Mouse (Mus musculus) midbrain, embryonic 13.5 days (tissue): ENCODE measurements around the gene Ano6. TPM values are rescaled to one million over a fixed set of nuclear protein-coding genes. Genes with fewer than 3 reads are reported as not detected.

Experiments used
- ATAC-seq: fragments of 200-750 bp; cut with Nextera tagmentation; 2 replicates; pipeline ENCODE4 v1.8.0; 2017; ENCODE audit warnings: mild to moderate bottlenecking, moderate TSS enrichment, moderate library complexity
- H3K27ac ChIP-seq: fragments of 300-500 bp; sonication (generic); 2 replicates; pipeline ENCODE4 v1.5.1; 2015; ENCODE audit warnings: inconsistent platforms, mild to moderate bottlenecking, moderate library complexity
- H3K27me3 ChIP-seq: fragments of 300-500 bp; sonication (generic); 2 replicates; pipeline ENCODE4 v1.6.1; 2015; ENCODE audit warnings: mild to moderate bottlenecking, inconsistent platforms
- H3K36me3 ChIP-seq: fragments of 300-500 bp; sonication (generic); 2 replicates; pipeline ENCODE4 v1.6.1; 2015; ENCODE audit warnings: mild to moderate bottlenecking, inconsistent platforms
- H3K4me1 ChIP-seq: fragments of 300-500 bp; sonication (generic); replicated peaks from 2 replicates; pipeline ENCODE4 v1.6.1; 2015; ENCODE audit warnings: inconsistent platforms
- H3K4me2 ChIP-seq: fragments of 300-500 bp; sonication (generic); replicated peaks from 2 replicates; pipeline ENCODE4 v1.6.1; 2015; ENCODE audit warnings: moderate library complexity, mild to moderate bottlenecking, inconsistent platforms
- H3K4me3 ChIP-seq: fragments of 300-500 bp; sonication (generic); replicated peaks from 2 replicates; pipeline ENCODE4 v1.5.1; 2015; ENCODE audit warnings: mild to moderate bottlenecking, inconsistent platforms
- H3K9ac ChIP-seq: fragments of 300-500 bp; sonication (generic); replicated peaks from 2 replicates; pipeline ENCODE4 v1.6.1; 2015; ENCODE audit warnings: mild to moderate bottlenecking, inconsistent platforms
- H3K9me3 ChIP-seq: fragments of 300-500 bp; sonication (generic); 2 replicates; pipeline ENCODE4 v1.6.1; 2016; ENCODE audit warnings: mild to moderate bottlenecking, inconsistent platforms
- WGBS: fragments of 180-500 bp; shearing (Covaris S2); methylation state at CpG from one replicate; pipeline ENCODE4 v1.1.7; 2015; 5-methylcytosine and 5-hydroxymethylcytosine counted together
- polyA plus RNA-seq: library from polyadenylated mRNA; unstranded; fragments of >200 nt; fragmentation: Nextera tagmentation; extraction: Ambion mirVana; gene quantifications from 2 replicates; pipeline ENCODE4 v1.2.1, GENCODE M21; 2015

Ano6 gene
- polyA plus RNA-seq, 1 experiment from 2014 or later, result 26.8 TPM

DNA sequence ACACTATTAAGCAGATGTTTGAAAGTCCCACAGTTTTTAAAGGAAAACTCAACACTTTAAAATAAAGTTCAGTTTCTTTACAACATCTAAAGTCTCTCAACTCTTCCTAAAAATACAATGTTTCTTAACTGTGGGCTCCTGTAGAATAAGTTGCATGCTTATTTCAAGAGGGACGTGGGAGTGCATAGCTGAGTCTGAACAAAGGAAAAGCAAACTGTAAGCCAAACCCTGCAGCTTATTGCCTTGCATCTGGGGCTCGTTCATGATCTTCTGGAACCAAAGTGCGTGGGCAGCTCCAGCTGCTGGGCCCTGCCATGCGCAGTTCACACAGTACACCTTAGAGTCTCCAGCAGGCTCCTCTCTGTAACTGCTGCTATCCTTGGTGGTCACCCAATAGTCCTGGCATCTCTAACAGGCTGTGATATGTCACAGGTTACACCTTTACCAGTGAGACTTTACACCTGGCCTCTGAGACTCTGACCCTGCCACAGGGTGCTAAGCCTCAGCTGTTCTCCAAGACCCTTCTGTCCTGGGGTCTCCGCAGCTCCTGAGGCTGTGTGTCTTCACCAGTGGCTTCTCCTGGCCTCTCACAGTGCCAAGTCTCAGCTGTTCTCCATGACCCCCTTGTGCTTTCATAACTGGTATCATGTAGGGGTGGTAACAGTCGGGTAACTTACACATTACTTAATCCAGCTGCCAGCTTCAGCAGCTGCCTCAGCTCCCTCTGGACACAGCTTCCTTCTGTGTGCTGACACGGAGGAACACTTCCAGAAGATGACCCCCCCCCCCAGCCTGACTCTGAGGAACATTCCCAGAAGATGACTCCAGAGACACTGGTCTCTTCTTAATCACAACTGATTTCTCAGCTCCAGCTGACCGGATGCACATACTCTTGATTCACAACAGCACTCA lies 66.3 kb downstream of the Ano6 start:
- Histone ChIP-seq H3K9me3 (no peaks in the 10 kb centered on the region), H3K4me1 (0 out of 2 replicates have a peak, but pooled peaks cover 3% of the 10 kb centered on the region), H3K27me3 (no peaks in the 10 kb centered on the region), H3K9ac (no peak overlapping the region), H3K4me2 (no peak overlapping the region), H3K36me3 (no peaks in the 10 kb centered on the region), H3K4me3 (no peak overlapping the region), H3K27ac (no peak overlapping the region)
- 86% methylated on average over 8 of the region's 8 CpGs for WGBS
- no peak for ATAC-seq

- Histone ChIP-seq H3K36me3 (no peaks in the 10 kb centered on the region), H3K9ac (no peak overlapping the region), H3K4me1 (0 out of 2 replicates have a peak, but pooled peaks cover 3% of the 10 kb centered on the region), H3K4me2 (no peak overlapping the region), H3K27me3 (no peaks in the 10 kb centered on the region), H3K9me3 (no peaks in the 10 kb centered on the region), H3K4me3 (no peak overlapping the region), H3K27ac (no peak overlapping the region)
- no peak for ATAC-seq
- 80% methylated on average over 9 of the region's 9 CpGs for WGBS
Measured at GRCm38 (mm10) chr15:95858876-95859655, 68.4 kb downstream of the Ano6 start.

DNA sequence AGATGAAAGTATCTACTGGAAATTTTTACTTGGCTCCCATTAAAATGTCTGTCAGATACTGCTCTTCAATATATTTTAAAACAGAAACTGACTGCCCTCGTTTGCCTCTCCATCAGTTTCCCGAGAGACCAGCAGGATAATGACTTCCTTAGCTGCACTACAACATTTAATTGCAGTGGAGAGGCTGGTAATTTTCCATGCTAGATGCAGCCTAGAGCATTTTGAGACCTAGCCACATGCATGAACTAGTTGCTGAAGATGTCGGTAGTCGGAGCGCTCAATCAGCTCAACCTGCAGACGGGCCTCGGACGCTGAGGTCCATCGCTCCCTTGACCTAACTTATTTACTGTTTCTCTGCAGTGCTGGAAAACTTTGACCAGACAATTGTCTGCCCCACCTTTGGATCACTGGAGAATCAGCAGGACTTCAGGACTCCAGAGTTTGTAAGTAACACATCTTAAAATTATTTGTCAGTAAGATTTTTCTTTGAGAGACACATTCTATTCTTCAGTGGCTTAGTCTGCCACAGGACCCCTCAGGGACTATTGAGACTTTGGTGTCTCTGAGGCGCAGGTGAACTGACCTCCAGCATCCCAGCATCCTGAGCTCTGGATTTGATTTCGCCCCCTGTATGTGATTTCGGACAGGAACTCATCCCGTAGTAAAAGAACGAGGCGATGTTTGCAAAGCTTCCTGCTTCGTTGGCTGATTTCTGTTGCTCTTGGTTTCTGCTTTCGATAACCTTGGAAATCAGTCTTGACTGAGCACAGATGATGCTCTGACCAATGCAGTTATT lies 73.4 kb downstream of the Ano6 start:
- Histone ChIP-seq H3K9me3 (no peaks in the 10 kb centered on the region), H3K27me3 (no peaks in the 10 kb centered on the region), H3K9ac (no peak overlapping the region), H3K4me1 (no peaks in the 10 kb centered on the region), H3K4me3 (no peak overlapping the region), H3K36me3 (0 out of 2 replicates have a peak, but pooled peaks cover 12% of the 10 kb centered on the region), H3K27ac (no peak overlapping the region), H3K4me2 (no peak overlapping the region)
- ATAC-seq, result no peak
- 89% methylated on average over 17 of the region's 17 CpGs for WGBS

DNA sequence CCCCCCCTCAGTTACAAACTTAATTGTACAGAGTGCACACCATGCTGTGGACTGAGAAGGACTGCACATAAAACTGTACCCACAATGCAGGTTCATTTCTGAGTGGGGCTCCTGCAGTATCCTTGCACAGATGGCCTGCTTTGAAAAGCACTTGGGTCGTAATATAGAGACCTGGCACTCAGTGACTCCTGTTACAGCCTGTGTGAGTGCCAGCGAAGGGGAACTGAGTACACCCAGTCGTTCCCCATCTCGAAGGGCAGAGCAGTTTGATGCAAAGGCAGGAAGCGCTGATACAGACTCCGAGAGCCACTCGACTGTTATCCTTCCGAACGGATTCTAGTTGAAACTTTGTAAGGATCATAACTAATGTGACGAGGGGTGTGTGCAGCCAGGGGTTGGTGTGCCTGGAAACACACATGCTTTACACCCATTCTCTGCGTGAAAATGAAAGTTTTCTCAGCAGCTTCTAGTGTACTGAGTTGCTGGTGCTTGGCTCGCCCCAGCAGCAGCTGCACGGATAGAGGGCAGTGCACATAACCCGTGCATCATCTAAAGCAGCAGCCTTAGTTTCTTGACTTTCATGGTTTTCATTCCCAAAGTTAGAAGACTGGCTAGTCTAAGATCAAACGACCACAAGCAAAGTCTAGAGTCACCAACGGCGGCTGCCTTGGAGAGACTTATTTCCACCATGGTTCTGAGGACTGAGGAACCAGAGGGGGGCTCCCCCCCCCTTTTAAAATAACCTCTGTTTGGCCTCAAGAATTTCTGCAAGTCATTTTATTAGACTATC lies 74.9 kb downstream of the Ano6 start:
- no peak overlapping the region for H3K9ac ChIP-seq
- H3K27me3 ChIP-seq, result no peaks in the 10 kb centered on the region
- 94% methylated on average over 17 of the region's 17 CpGs for WGBS
- H3K27ac ChIP-seq, result no peak overlapping the region
- H3K4me1 ChIP-seq, result no peaks in the 10 kb centered on the region
- H3K4me3 ChIP-seq, result no peak overlapping the region
- H3K4me2 ChIP-seq, result no peak overlapping the region
- 0 out of 2 replicates have a peak, but pooled peaks cover 12% of the 10 kb centered on the region for H3K36me3 ChIP-seq
- no peaks in the 10 kb centered on the region for H3K9me3 ChIP-seq
- no peak for ATAC-seq

DNA sequence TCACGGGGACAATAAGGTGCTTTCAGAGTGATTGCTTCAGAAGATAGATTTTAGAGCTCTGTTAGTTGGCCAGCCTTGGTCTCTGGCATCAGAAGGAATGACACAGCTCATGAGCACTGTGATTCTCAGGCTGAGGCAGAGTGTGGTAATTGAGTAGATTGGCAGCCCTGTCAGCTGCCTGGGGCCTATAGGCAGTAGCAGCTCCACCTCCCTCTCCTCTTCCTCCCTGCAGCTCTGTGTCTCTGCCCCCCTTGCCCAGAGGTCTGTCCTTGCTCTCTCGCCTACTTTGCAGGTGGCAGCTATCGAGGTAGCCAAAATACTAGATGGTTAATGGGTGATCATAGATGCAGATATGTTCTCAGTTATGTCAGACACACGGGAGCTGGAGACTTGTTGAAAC lies 77.5 kb downstream of the Ano6 start:
- Histone ChIP-seq H3K9me3 (no peaks in the 10 kb centered on the region), H3K9ac (no peak overlapping the region), H3K27me3 (no peaks in the 10 kb centered on the region), H3K36me3 (0 out of 2 replicates have a peak, but pooled peaks cover 12% of the 10 kb centered on the region), H3K4me3 (no peak overlapping the region), H3K4me1 (no peaks in the 10 kb centered on the region), H3K27ac (no peak overlapping the region), H3K4me2 (no peak overlapping the region)
- 91% methylated on average over 4 of the region's 4 CpGs for WGBS
- no peak for ATAC-seq

DNA sequence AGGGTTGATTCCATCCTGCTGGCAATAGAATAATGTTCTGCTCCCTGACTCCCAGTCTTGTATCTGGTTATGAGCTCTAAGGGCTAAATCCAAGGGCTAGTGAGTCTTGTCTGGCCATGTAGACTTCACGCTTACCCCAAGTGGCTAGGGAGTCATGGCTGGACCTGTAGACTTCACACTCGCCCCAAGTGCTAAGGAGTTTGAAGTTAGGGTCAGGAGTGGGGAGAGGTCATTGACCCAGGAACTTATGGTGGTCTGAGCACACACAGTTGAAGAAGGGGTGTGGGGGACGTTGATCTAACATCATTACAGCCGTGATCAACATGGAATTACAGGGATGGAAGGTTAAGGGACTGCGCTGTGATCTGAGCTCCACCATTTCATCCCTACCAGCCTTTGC lies 79.0 kb downstream of the Ano6 start:
- Histone ChIP-seq H3K4me1 (no peaks in the 10 kb centered on the region), H3K27me3 (no peaks in the 10 kb centered on the region), H3K4me3 (no peak overlapping the region), H3K4me2 (no peak overlapping the region), H3K36me3 (0 out of 2 replicates have a peak, but pooled peaks cover 12% of the 10 kb centered on the region), H3K27ac (no peak overlapping the region), H3K9ac (no peak overlapping the region), H3K9me3 (no peaks in the 10 kb centered on the region)
- ATAC-seq, result no peak
- 94% methylated on average over 5 of the region's 5 CpGs for WGBS

GRCm38 (mm10) chr15:95871631-95872030 lies 81.0 kb downstream of the Ano6 start:
- H3K27ac ChIP-seq, result no peak overlapping the region
- no peak for ATAC-seq
- H3K4me3 ChIP-seq, result no peak overlapping the region
- no peak overlapping the region for H3K4me2 ChIP-seq
- no peaks in the 10 kb centered on the region for H3K9me3 ChIP-seq
- H3K4me1 ChIP-seq, result no peaks in the 10 kb centered on the region
- H3K36me3 ChIP-seq, result no peaks in the 10 kb centered on the region
- no peaks in the 10 kb centered on the region for H3K27me3 ChIP-seq
- H3K9ac ChIP-seq, result no peak overlapping the region
- WGBS, result 87% methylated on average over 15 of the region's 15 CpGs

- no peak overlapping the region for H3K27ac ChIP-seq
Measured at GRCm38 (mm10) chr15:95872447-95872846, 81.8 kb downstream of the Ano6 start.

DNA sequence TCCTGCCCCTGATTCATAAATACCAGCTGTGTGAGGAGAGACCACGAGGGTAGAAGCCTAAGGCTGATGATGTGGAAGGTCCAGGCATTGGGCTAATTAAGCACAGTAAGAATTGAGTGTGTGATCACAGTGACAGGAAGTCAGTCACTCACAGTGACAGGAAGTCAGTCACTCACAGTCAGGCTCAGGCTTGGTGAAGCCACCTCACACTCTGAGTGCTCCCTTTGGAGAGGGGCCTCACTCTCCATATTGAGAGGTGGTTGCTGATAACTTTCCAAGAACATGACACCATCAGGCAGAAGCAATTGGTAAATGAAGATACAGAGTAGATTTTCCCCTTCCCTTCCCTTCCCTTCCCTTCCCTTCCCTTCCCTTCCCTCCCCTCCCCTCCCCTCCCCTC lies 82.6 kb downstream of the Ano6 start:
- H3K9ac ChIP-seq, result no peak overlapping the region
- 73% methylated on average over 1 of the region's 1 CpGs for WGBS
- no peak overlapping the region for H3K4me3 ChIP-seq
- ATAC-seq, result no peak
- no peak overlapping the region for H3K4me2 ChIP-seq
- H3K9me3 ChIP-seq, result no peaks in the 10 kb centered on the region
- no peaks in the 10 kb centered on the region for H3K36me3 ChIP-seq
- no peaks in the 10 kb centered on the region for H3K27me3 ChIP-seq
- H3K4me1 ChIP-seq, result no peaks in the 10 kb centered on the region
- no peak overlapping the region for H3K27ac ChIP-seq

More at GRCm38 (mm10) chr15:95872447-95872846, 81.8 kb downstream of the Ano6 start:
- no peak for ATAC-seq
- no peak overlapping the region for H3K4me2 ChIP-seq
- no peaks in the 10 kb centered on the region for H3K9me3 ChIP-seq
- H3K4me1 ChIP-seq, result no peaks in the 10 kb centered on the region
- H3K36me3 ChIP-seq, result no peaks in the 10 kb centered on the region
- no peak overlapping the region for H3K4me3 ChIP-seq
- no peak overlapping the region for H3K9ac ChIP-seq
- H3K27me3 ChIP-seq, result no peaks in the 10 kb centered on the region
- WGBS, result 97% methylated on average over 8 of the region's 8 CpGs

- no peak for ATAC-seq
- Histone ChIP-seq H3K4me2 (no peak overlapping the region), H3K4me1 (no peaks in the 10 kb centered on the region), H3K9ac (no peak overlapping the region), H3K36me3 (no peaks in the 10 kb centered on the region), H3K9me3 (no peaks in the 10 kb centered on the region), H3K27me3 (no peaks in the 10 kb centered on the region), H3K4me3 (no peak overlapping the region), H3K27ac (no peak overlapping the region)
- WGBS, result 94% methylated on average over 5 of the region's 5 CpGs
Measured at GRCm38 (mm10) chr15:95874216-95874615, 83.6 kb downstream of the Ano6 start.

- no peak overlapping the region for H3K9ac ChIP-seq
- H3K27me3 ChIP-seq, result no peaks in the 10 kb centered on the region
- H3K4me1 ChIP-seq, result no peaks in the 10 kb centered on the region
- no peak overlapping the region for H3K4me2 ChIP-seq
- no peak overlapping the region for H3K27ac ChIP-seq
- no peak overlapping the region for H3K4me3 ChIP-seq
- no peak for ATAC-seq
- WGBS, result 87% methylated on average over 8 of the region's 8 CpGs
- no peaks in the 10 kb centered on the region for H3K9me3 ChIP-seq
- H3K36me3 ChIP-seq, result no peaks in the 10 kb centered on the region
Measured at GRCm38 (mm10) chr15:95874726-95875125, 84.1 kb downstream of the Ano6 start.
